Mouse (Mus musculus) embryo, embryonic 10.5 days (tissue): ENCODE results near the gene Cftr.

ENCODE experiments used
- DNase-seq: peaks from one replicate; pipeline ENCODE4 v3.0.0-alpha.2; 2015; ENCODE audit warnings: low spot score

Gene Cftr

DNA sequence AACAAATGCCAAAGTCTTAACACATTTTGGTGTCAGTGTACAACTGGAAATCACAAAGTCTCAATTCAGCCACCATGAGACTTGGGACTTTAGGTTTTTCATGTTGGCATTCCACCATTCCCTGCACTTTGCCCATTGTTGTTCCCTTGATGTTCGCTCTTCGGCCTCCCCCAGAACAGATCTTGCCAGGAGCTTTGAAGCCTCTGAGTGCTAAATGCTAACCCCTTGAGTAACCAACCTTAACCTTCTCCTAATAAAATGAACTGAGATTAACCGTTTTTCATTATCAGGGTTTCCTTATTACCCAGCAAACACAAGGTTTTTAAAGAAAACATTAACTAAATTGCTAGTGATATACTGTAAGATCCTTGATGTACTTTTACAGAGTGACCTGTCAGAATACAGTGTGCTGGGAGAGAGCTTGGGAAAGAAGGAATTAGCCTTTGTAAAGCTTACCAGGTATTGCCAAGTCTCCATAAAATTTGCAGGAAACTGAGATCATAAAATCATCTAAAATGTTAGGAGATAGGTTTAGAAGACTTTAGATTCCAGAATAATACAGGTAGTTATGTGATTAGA is 144.0 kb downstream of the Cftr start:
- DNase-seq, result no peak

DNA sequence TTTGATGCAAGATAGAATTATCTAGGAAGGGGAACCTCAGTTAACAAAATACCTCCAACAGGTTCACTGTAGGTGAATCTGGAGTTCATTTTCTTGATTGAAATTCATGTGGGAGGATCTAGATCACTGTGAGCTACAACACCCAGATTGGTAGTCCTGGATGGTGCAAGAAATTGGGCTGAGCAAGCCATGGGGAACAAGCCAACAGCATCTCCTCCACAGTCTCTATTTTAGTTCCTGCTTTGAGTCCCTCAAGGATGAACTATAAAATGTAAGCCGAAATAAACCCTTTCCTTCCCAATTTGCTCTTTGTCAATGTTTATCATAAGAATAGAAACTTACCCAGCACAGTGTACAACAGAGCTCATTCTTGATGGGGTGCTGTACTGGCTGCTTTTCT is 152.5 kb downstream of the Cftr start:
- DNase-seq, result no peak

DNA sequence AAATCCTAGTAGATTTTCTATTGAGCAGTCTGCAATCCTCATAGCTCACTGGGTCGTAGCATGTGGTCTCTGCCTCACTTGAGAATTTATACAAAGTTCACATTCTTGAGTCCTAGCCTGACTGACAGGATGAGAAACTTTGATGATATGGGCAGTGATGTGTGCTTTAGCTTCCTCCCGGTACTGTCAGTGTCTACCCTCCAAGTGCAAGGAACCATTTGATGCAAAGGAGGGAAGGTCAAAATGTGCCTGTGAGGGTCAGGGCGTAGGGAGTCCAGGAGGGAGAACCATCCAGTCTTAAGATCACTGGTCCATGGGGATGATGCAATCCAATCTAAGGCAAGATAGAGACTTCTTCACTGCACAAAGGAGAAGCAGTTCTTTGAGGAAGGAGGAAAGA is 164.9 kb downstream of the Cftr start:
- no peak for DNase-seq

- no peak for DNase-seq
Observed at GRCm38 (mm10) chr6:18338307-18338706, 167.8 kb downstream of the Cftr start.

DNA sequence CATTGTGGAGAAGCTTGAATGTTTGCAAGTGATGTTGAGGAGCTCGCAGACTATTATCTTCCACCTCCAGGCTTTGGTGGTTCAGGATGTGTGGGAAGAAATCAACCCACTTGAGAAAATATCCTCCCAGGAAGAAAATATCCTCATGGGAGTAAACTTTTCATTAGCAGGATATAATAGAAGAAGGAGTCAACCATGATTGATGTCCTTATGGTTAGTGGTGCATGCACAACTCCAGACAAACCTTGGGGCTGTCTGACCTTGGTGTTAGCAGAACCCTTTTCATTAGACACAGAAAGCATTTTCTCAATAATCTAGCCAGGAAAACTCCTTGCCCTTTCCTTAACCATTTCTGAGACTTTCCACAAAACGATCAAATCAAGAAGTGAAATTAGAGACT is 173.8 kb downstream of the Cftr start:
- no peak for DNase-seq

DNA sequence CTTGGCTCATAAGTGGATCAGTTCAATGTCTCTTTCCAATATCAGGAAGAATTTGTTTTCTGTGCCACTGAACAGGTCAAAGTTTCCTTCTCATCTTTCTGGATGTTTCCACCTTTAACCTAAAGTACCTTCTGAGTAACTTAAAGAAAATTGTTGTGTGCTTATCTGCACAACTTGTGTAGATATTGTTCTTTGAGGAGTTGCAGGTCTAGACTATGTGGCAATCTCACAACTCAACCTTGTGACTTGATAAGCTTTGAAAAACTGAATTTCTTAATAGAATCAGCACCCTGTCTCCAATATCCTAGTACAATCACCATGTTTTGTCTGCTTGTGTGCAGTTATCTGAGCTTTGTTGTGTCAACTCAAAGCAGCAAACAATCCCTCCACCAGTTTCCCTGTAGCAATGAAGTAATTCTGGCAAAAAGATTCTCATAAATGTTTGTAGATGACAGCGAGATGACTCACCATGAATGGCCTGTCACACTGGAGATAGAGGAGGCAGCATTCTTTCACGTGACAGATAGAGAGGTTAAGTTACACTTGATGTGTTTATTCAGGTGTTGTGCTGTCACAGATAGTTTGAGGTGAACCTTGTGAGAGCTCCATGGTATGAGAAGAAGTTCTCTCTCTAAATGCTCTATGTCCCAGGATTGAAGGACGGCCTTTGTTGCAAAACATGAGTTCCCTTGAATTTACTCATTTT is 178.8 kb downstream of the Cftr start:
- DNase-seq, result peak; percentile 39

DNA sequence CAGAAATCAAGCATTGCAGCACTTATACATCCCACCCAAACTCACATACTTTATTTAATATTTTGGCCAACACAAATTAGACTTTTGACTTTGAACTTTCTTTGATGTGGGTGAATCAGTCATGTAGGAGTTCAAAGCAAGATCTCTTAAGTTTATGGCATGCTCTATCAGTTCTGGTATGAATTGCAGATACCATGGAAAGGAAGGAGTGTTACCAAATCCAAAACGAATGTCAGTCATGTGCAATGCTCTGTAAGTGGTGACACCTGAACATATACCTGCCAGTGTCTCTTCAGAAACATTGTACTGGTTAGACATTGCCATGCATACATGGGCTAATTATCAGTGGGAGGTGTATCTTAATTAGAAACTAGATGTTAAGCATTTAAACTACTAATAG is 189.7 kb downstream of the Cftr start:
- DNase-seq, result no peak

- no peak for DNase-seq
Observed at GRCm38 (mm10) chr6:18360955-18361354, 190.5 kb downstream of the Cftr start.

DNA sequence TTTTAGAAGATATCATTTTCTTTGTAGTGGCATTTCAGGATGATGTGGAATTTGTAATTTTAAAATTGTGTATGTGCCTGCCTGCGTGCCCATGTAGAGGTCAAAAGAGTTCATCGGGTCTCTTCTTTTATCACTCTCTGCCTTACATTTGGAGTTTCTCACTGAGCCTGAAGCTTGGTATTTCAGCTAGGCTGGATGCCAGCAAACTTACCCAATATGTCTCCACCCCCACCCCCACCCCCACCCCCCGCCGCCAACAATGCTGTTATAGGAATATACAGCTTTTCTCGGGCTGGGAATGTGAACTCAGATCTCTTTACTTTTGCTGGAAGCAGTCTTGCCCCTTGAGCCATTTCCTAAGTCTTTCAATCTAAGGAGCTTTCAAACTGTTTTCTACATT is 191.7 kb downstream of the Cftr start:
- DNase-seq, result no peak

DNA sequence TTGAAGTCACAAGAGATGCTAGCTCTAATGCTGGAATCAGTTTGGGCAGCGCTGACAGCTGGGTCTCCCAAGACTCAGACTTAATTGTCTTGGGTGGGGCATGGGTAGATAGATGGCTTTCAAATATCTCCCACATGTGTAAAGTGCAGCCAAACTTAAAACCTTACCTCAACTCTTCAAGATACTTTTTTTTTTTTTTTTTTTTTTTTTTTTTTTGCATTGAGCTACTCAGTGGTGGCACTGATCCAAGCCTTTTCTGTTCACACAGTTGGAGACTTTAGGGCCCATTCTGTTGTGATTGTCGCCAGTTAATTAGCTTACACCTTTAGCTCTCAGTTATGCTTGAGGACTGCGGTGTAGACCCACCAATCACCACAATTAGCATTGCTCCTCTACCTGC is 198.6 kb downstream of the Cftr start:
- DNase-seq, result no peak

DNA sequence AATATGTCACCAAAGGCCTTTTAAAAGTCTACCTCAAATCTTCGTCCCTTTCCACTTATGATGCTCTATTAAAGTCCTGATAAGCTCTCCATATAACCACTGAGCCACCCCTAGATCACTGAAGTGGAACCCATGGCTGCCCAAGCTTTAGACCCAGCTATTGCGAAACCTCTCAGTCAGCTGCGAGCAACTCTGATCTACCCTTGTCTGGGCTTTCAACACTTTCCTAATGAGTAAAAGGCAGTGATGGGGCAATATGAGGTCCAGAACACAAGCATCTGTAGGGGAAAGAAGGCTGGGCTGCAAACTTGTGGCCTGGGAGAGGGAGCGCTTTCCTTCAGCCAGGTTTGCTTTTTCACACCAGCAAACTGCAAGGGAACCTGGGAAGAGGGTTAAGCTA is 199.2 kb downstream of the Cftr start:
- no peak for DNase-seq
